Mouse (Mus musculus) ovary, postnatal 36 days (tissue): ENCODE measurements at regions not wholly inside any gene's neighbourhood (a gene's known extent, or its start where the extent isn't known, plus 50 kb on each side); places are given as distances from the start of the nearest gene placed in this dataset.

Experiments used
- DNase-seq: peaks from one replicate; pipeline ENCODE4 v3.0.0; 2022; ENCODE audit warnings: low spot score, mixed read lengths

- no peak for DNase-seq
Observed at GRCm38 (mm10) chr11:110889354-110890151, 78.3 kb upstream of the Kcnj16 start.

GRCm38 (mm10) chr11:110890411-110890810, 77.4 kb upstream of the Kcnj16 start:
- no peak for DNase-seq

DNA sequence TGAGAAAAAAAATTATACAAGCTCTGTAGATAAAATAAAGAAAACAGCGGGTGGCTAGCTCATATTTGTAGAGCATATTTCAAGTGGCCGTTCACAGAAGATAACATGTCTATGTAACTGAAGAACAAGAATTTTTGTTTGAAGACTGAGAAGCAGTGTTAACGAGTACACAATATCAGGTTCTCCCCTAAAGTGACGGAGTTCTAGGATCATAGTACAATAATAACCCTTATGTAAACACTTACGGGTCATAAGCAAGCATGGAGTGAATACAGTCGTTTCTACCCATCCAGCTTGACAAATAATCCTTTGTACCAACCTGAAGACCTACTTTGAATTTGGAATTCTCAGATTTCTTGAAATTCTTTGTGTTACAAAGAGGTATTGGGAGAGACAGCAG, 64.9 kb upstream of the Kcnj16 start:
- no peak for DNase-seq
